Mouse (Mus musculus) liver, postnatal 0 days (tissue): ENCODE results near the gene Ptpre. TPM values are rescaled to one million over a fixed set of nuclear protein-coding genes. Genes with fewer than 3 reads are reported as not detected.

ENCODE experiments used
- ATAC-seq: fragments of 200-750 bp; cut with Nextera tagmentation; 2 replicates; pipeline ENCODE4 v1.8.0; 2017; ENCODE audit warnings: mild to moderate bottlenecking, moderate library complexity
- DNase-seq: peaks from one replicate; pipeline ENCODE4 v3.0.0-alpha.2; 2016
- H3K27ac ChIP-seq: fragments of 300-500 bp; sonication (generic); 2 replicates; pipeline ENCODE4 v1.5.1; 2014; ENCODE audit warnings: antibody characterized with exemption, moderate library complexity, mild to moderate bottlenecking, low read depth
- H3K27me3 ChIP-seq: fragments of 300-500 bp; sonication (generic); 2 replicates; pipeline ENCODE4 v1.6.1; 2014; ENCODE audit warnings: low read length, control low read depth, mixed read lengths; ENCODE audit not compliant: insufficient read depth
- H3K36me3 ChIP-seq: fragments of 300-500 bp; sonication (generic); replicated peaks from 2 replicates; pipeline ENCODE4 v1.6.1; 2014; ENCODE audit warnings: mild to moderate bottlenecking, control low read depth, low read length, moderate library complexity, mixed read lengths; ENCODE audit not compliant: insufficient read depth
- H3K4me1 ChIP-seq: fragments of 300-500 bp; sonication (generic); 2 replicates; pipeline ENCODE4 v1.6.1; 2014; ENCODE audit warnings: antibody characterized with exemption, mild to moderate bottlenecking, control low read depth; ENCODE audit not compliant: insufficient read depth
- H3K4me2 ChIP-seq: fragments of 300-500 bp; sonication (generic); 2 replicates; pipeline ENCODE4 v1.6.1; 2014; ENCODE audit warnings: low read depth, mild to moderate bottlenecking, low read length, moderate library complexity, mixed read lengths
- H3K4me3 ChIP-seq: fragments of 300-500 bp; sonication (generic); 2 replicates; pipeline ENCODE4 v1.5.1; 2014; ENCODE audit warnings: low read depth, low read length
- H3K9ac ChIP-seq: fragments of 300-500 bp; sonication (generic); replicated peaks from 2 replicates; pipeline ENCODE4 v1.6.1; 2014; ENCODE audit warnings: mild to moderate bottlenecking, moderate library complexity
- H3K9me3 ChIP-seq: fragments of 300-500 bp; sonication (generic); 2 replicates; pipeline ENCODE4 v1.6.1; 2016; ENCODE audit warnings: mild to moderate bottlenecking, control low read depth, low read length, mixed read lengths
- CTCF ChIP-seq: sonication (generic); IDR thresholded peaks from 2 replicates; pipeline ENCODE4 v1.5.1; 2016; ENCODE audit warnings: antibody characterized with exemption, low read depth
- EP300 ChIP-seq: IDR thresholded peaks from 2 replicates; pipeline ENCODE4 v1.6.1; 2016; ENCODE audit warnings: antibody characterized with exemption, low read depth, mild to moderate bottlenecking
- WGBS: fragments of 180-500 bp; shearing (Covaris S2); extraction: QIAGEN DNeasy Blood & Tissue Kit; methylation state at CpG from one replicate; pipeline ENCODE4 v1.1.7; 2014; ENCODE audit not compliant: insufficient replicate concordance; 5-methylcytosine and 5-hydroxymethylcytosine counted together
- polyA plus RNA-seq: library from polyadenylated mRNA; unstranded; fragments of >200 nt; fragmentation: Nextera tagmentation; extraction: Ambion mirVana; gene quantifications from 2 replicates; pipeline ENCODE4 v1.2.1, GENCODE M21; 2015

Gene Ptpre
- polyA plus RNA-seq, 1 experiment from 2014 or later = 3.9 TPM

DNA sequence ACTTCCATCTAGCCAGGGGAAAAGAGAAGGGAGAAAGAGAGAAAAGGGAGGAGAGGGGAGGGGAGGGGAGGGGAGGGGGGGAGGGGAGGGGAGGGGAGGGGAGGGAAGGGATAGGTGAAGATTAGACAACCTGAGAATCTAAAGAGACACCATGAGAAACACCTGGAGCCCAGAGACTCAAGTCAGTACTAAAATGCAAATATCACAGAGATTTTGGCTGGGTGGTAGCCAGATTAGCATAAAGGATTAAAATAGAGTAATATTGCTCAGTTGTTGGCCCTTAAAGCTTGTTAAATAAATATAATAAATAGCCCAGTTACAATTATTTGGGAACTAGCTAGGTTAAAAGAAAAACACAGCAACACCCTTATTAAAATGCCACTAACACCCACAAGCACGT, 175.3 kb downstream of the Ptpre start:
- peaks cover 50% of the 10 kb centered on the region for H3K36me3 ChIP-seq

DNA sequence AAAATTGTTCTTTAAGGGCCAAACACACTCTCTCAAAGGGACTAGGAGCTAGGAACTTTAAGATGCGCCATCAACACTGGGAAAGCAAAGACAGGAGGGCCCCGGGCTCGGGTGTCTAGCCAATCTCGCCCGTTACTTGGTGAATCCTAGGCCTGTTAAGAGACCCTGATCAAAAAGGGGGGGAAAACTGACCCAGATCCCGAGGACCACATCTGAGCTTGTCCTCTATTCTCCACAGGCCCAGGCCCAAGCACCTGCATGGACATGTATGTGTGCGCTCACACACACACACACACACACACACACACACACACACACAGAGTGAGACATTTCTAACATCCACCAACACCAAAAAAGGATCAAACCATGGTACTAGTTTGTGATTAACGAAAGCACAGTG, 176.0 kb downstream of the Ptpre start:
- Histone ChIP-seq H3K27me3 (no peaks in the 10 kb centered on the region), H3K36me3 (peaks cover 42% of the 10 kb centered on the region), H3K4me1 (peaks cover 16% of the 10 kb centered on the region), H3K9me3 (no peaks in the 10 kb centered on the region), H3K9ac (peak overlapping the region; percentile 100), H3K4me2 (peak overlapping the region; percentile 85), H3K4me3 (peak overlapping the region; percentile 99), H3K27ac (peak overlapping the region; percentile 3)
- DNase-seq = no peak
- TF ChIP-seq EP300 (no peak), CTCF (no peak)
- no peak for ATAC-seq
- WGBS = 71% methylated on average over 8 of the region's 8 CpGs

More for the DNA sequence above, 175.3 kb downstream of the Ptpre start:
- H3K27ac ChIP-seq = no peak overlapping the region
- peak overlapping the region; percentile 99 for H3K4me3 ChIP-seq
- TF ChIP-seq CTCF (no peak), EP300 (no peak)
- no peak for DNase-seq
- H3K9ac ChIP-seq = no peak overlapping the region
- H3K4me1 ChIP-seq = peaks cover 15% of the 10 kb centered on the region
- no peaks in the 10 kb centered on the region for H3K27me3 ChIP-seq
- no peak for ATAC-seq
- no peaks in the 10 kb centered on the region for H3K9me3 ChIP-seq
- 69% methylated on average over 1 of the region's 1 CpGs for WGBS
- H3K4me2 ChIP-seq = peak overlapping the region; percentile 85

DNA sequence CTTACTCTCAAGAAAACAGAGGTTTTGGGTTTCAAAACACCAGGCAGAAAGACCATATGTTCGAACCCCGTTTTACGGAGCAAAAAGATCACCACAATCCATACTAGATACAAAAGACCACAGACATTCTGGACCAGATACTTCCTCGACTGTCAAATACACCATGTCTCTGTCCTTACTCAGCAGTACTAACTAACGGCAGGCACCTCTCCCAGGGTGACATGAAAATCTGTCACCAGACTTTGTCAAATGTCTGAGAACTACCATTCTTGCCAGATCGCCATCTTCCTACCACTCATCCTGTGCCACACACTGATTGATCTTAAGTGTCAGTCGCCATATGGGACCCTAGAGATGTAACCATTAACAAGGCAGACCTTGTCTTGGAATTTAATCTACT, 177.9 kb downstream of the Ptpre start:
- TF ChIP-seq CTCF (no peak), EP300 (no peak)
- H3K27ac ChIP-seq = peak overlapping the region; percentile 94
- H3K27me3 ChIP-seq = no peaks in the 10 kb centered on the region
- H3K4me1 ChIP-seq = peaks cover 24% of the 10 kb centered on the region
- H3K36me3 ChIP-seq = peaks cover 25% of the 10 kb centered on the region
- ATAC-seq (no peak), DNase-seq (no peak)
- H3K9ac ChIP-seq = peak overlapping the region; percentile 100
- H3K9me3 ChIP-seq = no peaks in the 10 kb centered on the region
- peak overlapping the region; percentile 99 for H3K4me3 ChIP-seq
- WGBS = 2% methylated on average over 7 of the region's 7 CpGs
- H3K4me2 ChIP-seq = peak overlapping the region; percentile 85

DNA sequence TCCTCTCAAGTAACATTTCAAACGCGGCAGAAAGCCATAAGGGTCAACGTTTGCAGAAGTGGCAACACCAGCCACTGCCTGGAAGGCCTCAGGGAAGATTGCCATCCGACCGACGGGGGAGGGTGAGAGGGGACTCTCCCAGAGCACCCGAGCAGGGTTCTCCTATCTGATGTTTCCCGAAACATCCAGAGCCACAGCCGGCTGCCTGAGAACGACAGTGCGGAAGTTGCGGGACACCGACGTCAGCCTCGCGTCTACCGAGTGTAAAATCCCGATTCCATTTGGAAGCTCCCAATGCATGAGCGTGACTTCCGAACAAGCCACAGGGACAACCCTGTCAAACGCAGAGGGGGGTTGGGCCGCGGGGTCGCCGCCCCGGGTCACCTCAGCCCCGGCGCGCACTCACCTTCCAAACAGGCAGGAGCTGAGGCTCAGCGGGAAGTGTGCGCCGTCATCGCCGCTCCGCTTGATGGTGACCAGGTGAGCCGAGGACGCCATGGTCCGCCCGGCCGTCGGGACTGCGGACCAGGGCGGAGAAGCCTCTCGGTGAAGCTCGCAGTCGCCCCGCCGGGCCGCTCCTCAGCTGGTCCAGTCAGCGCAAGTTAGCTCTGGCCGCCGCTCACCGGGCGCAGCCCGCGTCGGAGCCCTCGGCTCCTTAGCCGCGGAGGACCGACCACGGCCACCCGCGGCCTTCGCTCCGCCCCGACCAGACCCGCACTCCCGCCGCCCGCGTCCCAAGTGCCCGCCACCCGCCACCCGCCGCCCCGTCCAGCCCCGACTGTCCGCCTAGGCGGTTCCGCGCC, 178.6 kb downstream of the Ptpre start, which contains the start of gene Mki67:
TSS of gene Mki67 (minus strand) at position 720 of the 803 bp plus-strand sequence.
- DNase-seq (peak; percentile 69), ATAC-seq (peak; percentile 60)
- H3K9me3 ChIP-seq = no peaks in the 10 kb centered on the region
- peak within 1 kb of the TSS; percentile 85 for H3K4me2 ChIP-seq
- peak within 1 kb of the TSS; percentile 99 for H3K4me3 ChIP-seq
- H3K36me3 ChIP-seq = peaks cover 18% of the 10 kb centered on the region
- H3K27me3 ChIP-seq = no peaks in the 10 kb centered on the region
- H3K4me1 ChIP-seq = peaks cover 26% of the 10 kb centered on the region
- under 1% methylated on average over 68 of the region's 82 CpGs for WGBS
- peak within 1 kb of the TSS; percentile 100 for H3K9ac ChIP-seq
- peak within 1 kb of the TSS; percentile 94 for H3K27ac ChIP-seq
- no peak for TF ChIP-seq EP300
- TF ChIP-seq CTCF = no peak

DNA sequence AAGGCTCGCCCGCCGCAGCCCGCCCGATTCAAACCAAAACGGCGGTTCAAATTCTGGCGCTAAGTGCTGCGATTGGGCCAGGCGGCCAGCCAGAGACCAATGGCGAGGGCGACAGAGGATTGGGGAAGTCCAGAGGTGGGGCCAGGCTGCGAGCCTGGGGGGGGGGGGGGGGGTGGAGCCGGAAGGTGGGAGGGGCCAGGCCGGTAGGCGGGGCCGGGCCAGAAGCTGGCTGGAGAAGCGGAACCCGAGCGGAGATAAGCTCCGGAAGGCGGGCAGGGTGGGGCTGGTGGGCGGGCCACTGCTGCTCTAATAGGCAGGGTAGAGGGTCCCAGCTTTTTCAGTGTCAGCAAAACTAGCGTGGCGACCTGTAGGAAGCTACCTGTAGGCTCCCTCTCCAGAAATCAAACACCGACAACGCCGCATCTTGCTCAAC, 179.2 kb downstream of the Ptpre start:
- peaks cover 14% of the 10 kb centered on the region; the same call in 1 of the 2 replicates for H3K36me3 ChIP-seq
- H3K4me1 ChIP-seq = peaks cover 26% of the 10 kb centered on the region
- DNase-seq (peak; percentile 98), ATAC-seq (peak; percentile 96)
- 0% methylated on average over 14 of the region's 28 CpGs for WGBS
- H3K9ac ChIP-seq = peak overlapping the region; percentile 100
- H3K9me3 ChIP-seq = no peaks in the 10 kb centered on the region
- H3K27me3 ChIP-seq = no peaks in the 10 kb centered on the region
- peak overlapping the region; percentile 99 for H3K4me3 ChIP-seq
- peak overlapping the region; percentile 94 for H3K27ac ChIP-seq
- TF ChIP-seq CTCF = no peak
- peak; percentile 38; the same call in 1 of the 2 replicates for TF ChIP-seq EP300
- H3K4me2 ChIP-seq = peak overlapping the region; percentile 85

DNA sequence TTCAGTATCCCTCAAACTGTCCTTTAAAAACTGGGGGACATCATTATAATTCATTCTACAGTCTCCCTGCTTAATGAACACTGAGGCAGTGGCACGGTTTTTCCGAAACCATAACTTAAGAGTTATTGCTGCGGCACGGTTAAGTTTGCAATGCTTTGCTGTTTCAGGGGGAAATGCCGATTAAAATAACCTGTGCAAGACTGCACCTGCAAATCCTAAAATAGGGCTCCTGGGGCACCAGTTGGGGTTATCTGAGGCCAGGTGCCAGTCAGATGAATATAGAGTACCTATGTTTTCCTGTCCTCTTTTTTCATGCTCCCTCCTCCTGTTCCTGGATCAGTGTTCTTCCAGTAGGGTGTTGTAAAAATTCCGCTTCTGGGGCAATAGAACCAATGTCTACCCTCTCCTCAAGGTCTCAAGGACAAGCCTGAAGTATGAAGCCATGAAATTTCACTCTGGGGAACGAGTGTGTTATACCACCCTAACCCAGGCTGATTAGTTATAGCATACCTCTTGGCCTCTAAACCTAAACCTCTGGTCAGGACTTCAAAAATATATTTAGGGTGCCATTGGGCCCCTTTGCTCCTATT, 179.8 kb downstream of the Ptpre start:
- H3K27me3 ChIP-seq = no peaks in the 10 kb centered on the region
- 46% methylated on average over 7 of the region's 7 CpGs for WGBS
- H3K4me2 ChIP-seq = peak overlapping the region; percentile 85
- peak overlapping the region; percentile 99 for H3K4me3 ChIP-seq
- peak overlapping the region; percentile 13 for H3K27ac ChIP-seq
- no peak for TF ChIP-seq CTCF
- no peak for TF ChIP-seq EP300
- H3K4me1 ChIP-seq = peaks cover 30% of the 10 kb centered on the region
- ATAC-seq = no peak
- no peak for DNase-seq
- H3K9ac ChIP-seq = peak overlapping the region; percentile 71
- H3K9me3 ChIP-seq = no peaks in the 10 kb centered on the region
- H3K36me3 ChIP-seq = peaks cover 14% of the 10 kb centered on the region; the same call in 1 of the 2 replicates
